Mouse (Mus musculus) testis, postnatal 14 days (tissue): ENCODE data around the gene Amz1.

Experiments
- DNase-seq: peaks from one replicate; pipeline ENCODE4 v3.0.0; 2021; ENCODE audit warnings: low spot score

The Amz1 gene

DNA sequence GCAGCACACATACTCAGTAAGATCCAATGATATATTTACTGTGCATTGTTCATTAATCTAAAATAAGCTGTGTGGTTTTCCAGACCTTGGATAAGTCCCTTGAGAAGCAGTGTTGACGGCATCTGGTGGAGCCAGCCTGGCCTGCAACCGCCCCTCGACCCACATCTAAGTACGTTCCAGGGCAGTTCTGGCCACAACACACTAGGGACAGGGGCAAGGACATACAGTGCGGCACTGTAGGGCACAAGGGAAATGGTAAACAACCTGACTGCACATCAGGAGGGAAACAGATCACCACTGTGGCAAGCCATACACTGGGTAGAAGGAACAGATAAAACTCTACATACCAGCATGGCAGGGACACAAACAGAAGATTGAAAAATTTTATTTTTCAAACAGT is 77.9 kb downstream of the Amz1 start:
- DNase-seq: no peak

GRCm38 (mm10) chr5:140806252-140806651 is 82.3 kb downstream of the Amz1 start:
- DNase-seq: no peak

GRCm38 (mm10) chr5:140806939-140807338 is 83.0 kb downstream of the Amz1 start:
- no peak for DNase-seq
